Mouse (Mus musculus): ENCODE data around the gene Stpg3. TPM values are rescaled to one million over a fixed set of nuclear protein-coding genes. Genes with fewer than 3 reads are reported as not detected.
"Not testable (repeated sequence)": the region's sequence is repeated elsewhere in the genome, so short reads cannot be mapped to it uniquely, and the experiment has no call there.

Stpg3 gene
- total RNA-seq (2021): not detected
- long read RNA-seq, experiment 1: 0 reads
- long read RNA-seq, experiment 2: 0 reads

DNA sequence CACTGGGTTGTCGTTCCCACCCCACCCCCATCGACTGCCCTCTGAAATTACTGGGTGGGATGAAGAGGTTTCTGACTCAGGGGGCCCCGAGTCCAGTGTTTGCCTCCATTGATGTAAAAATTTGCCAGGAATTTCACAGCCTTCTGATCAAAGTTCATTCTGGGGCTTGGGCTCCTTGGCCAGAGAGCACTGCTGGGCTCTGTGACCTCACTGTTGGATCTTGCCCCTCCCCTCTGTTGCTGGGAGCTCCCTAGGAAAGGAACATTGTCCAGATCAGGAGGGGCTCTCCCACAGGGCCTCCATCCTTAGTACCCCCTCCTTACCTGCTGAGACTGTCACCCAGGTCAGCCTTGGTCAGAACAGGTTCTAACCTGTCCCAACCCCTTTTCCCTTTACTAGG, at the start of gene Stpg3:
Gene Stpg3 (minus strand): TSS at position 194 of the 400 bp plus-strand sequence.
- no peak for DNase-seq (ENCODE audit: low spot score in 2 of 2)

DNA sequence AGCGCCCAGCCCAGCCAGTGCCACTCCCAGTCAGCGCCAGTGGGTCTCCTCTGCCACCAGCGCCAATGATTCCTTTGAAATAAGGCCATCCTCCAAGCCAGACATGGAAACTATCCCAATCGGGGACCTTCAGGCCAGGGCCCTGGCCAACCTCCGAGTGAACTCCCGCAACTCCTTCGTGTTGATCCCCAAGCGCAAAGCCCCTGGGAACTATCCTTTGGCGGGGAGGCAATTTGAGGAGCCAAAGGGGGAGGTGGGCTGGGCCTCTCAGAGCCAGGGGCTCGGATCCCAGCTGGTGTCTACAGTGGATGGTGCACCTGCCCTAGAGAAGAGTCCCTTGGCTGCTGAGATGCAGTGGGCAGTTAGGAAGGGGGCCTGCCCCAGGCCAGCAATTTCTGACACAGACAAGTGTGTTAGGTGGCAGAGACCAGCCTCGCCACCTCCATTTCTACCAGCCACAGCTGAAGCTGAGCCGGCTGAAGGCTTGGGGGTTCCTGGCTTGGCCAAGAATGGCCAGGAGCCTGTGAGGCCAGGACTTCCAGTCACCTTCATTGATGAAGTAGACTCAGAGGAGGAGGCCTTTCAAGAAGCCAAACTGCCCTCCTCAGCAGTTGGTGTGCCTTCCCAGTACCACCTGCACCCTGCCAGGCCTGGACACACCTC, 49.3 kb upstream of the Stpg3 start:
- DNase-seq (ENCODE audit: low spot score in 2 of 2): no peak

DNA sequence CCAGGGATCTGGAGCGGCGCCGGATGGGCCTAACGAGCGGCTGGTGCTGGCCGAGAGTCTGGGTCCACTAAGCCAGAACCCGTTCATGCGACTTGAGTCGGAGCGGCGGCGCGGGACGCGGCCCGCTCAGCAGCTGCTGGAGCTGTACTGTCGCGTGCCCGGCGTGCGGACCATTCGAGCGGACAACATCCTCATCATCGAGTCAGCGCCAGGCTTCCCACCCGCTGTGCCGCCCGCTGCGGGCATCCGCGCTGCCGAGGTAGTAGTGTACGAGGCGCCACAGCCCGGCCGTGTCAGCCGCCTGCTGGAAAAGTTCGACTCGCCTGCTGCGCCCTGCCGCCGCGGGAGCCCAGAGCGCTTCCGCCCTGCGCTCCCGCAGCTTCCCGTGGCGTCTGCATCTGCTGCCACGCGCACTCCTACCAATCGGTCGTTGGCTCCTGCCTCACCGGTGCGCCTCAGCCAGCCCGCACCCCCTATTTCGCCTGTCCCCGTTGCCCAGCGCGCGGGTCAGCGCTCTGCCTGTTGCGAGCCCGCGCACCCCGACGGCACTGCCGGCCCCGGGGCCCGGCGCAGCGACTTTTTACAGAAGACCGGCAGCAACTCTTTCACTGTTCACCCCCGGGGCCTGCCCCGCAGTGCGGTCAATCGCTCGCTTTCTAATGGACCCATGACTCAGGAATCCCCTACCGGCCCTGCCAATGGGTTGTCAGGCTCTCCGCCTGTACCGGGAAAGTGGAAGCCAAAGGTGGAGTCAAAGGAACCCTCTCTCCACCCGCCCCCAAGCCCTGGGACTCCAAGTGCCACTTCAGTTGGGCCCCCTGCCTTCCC, 48.6 kb upstream of the Stpg3 start:
- DNase-seq (ENCODE audit: low spot score in 2 of 2): no peak

DNA sequence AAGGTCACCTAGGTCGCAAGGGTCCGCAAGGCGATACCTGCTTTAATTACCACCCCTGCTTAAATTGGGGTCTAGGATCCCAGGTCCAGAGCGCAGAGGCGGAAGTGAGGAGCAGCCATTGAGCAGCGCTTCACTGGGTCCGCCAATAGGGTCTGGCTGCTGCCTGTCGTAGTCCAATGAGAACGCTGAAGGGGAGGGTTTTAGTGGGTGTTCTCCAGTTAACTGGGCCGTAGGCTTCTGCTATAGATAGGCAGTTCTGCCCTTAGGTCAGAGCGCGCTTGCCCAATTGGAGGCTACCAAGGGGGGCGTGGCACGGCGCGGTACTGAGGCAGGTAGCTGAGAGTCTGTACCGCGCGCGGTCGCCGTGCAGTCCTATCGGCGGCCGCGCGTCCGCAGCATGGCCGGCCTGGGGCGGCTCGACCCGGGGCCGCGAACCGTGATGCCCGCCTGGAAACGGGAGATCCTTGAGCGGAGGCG, 47.9 kb upstream of the Stpg3 start, which contains the start of gene Tprn:
Gene Tprn (plus strand): TSS at position 328 of the 477 bp plus-strand sequence.
- peak; percentile 86 to 97 for DNase-seq (ENCODE audit: low spot score in 2 of 2)

DNA sequence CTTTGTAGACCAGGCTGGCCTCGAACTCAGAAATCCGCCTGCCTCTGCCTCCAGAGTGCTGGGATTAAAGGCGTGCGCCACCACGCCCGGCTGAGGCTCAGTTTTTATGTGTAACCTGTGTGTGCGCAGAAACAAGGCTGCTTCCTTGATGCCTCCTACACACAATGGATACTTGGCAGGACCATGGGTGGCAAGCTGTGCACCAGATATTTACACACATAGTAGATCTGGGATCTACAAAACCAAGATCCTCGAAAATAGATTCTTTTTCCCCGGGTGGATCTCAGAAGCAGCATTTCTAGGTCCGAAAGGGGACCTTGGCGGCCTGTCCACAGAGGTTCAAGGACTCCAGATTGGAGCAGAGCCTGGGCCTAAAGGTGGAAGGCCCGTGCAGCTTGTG, 47.4 kb upstream of the Stpg3 start:
- DNase-seq (ENCODE audit: low spot score in 2 of 2): peak in 1 of 2 experiments; percentile 53

DNA sequence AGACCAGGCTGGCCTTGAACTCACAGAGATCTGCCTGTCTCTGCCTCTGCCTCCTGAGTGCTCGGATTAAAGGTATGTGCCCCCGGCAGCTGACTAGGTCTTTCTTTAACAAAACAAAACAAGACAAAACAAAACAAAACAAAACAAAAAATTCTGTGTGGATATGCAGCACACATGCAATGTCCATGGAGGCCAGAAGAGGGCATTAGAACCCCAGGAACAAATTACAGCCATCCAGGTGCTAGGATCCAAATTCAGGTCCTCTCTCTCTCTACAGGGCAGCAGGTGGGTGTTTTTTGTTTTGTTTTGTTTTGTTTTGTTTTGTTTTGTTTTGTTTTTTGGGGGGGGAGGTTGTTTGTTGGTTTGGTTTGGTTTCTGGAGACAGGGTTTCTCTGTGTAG, 44.5 kb upstream of the Stpg3 start:
- DNase-seq (ENCODE audit: low spot score in 2 of 2): no peak

DNA sequence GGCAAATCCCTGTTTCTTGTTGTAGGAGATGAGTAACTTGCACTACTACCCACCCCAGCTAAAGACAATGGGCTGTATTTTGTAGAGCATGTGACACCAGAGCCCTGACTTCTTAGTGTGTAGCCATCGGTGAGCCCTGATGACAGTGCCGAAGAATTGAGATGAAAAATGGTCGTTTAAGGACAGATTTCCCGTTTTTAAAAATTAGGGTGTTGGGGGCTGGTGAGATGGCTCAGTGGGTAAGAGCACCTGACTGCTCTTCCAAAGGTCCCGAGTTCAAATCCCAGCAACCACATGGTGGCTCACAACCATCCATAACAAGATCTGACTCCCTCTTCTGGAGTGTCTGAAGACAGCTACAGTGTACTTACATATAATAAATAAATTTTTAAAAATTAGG, 42.8 kb upstream of the Stpg3 start:
- DNase-seq (ENCODE audit: low spot score in 2 of 2): not testable (repeated sequence)

DNA sequence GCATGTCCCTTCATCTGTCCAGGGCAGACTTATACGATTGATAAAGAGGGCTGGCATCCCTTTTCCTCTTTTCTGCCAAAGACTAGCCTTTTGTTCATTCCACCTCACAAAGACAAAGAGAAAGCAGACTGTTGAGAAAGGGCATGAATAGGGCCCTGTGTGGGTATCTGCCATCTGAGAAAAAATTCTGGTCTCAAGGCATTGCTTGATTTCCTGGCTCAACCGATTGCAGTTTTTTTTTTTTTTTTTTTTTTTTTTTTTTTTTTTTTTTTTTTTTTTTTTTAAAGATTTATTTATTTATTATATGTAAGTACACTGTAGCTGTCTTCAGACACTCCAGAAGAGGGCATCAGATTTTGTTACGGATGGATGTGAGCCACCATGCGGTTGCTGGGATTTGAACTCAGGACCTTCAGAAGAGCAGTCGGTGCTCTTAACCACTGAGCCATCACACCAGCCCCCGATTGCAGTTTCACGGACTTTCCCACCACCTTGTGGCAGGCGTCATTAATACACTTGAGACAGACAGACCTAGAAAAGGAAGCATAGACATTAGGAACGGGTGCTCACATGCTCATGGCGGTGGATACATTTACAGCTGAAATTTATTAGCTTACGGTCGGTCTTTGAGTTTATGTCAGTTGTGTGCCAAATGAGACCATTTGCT, 42.1 kb upstream of the Stpg3 start:
- DNase-seq (ENCODE audit: low spot score in 2 of 2): peak in 1 of 2 experiments; percentile 43

DNA sequence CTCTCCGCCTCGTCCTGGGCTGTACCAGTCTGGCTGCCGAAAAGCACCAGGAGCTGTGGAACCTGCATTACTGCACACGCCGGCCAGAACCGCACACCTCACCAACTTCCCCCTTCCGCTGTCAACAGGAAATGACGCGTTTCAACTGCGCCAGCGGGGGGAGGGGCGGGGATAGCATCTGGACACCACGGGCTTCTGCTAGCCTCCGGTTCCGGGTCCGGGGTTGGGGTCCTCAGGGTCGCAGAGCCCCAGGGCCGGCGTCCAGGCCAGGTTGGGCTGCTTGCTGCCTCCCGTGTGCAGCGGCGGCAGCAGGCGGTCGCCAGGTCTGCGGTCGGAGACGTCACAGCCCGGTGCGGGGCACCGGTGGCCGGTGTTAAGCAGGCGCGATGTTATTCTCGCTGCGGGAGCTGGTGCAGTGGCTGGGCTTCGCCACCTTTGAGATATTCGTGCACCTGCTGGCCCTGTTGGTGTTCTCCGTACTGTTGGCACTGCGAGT, 40.9 kb upstream of the Stpg3 start, which contains the start of gene Tmem203:
Gene Tmem203 (plus strand): TSS at position 156 of the 496 bp plus-strand sequence.
- DNase-seq (ENCODE audit: low spot score in 2 of 2): peak; percentile 80 to 87

DNA sequence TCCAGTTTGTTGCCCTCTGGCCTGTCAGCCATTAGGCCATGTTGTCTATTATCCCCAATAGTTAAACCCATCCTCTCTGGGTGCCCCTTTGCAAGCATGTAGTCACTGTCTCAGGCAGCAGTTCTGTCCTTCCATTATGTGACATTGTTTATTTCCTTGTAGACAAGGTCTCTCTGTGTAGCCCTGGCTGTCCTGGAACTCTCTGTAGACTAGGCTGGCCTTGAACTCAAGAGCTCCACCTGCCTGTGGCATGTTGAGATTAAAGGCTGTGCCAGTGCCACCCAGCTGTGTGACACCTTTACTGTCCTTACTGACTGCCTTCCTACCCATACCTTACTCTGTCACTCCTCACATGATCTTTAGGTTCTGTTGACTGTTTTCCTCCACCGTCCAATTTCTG, 37.9 kb upstream of the Stpg3 start:
- no peak for DNase-seq (ENCODE audit: low spot score in 2 of 2)

DNA sequence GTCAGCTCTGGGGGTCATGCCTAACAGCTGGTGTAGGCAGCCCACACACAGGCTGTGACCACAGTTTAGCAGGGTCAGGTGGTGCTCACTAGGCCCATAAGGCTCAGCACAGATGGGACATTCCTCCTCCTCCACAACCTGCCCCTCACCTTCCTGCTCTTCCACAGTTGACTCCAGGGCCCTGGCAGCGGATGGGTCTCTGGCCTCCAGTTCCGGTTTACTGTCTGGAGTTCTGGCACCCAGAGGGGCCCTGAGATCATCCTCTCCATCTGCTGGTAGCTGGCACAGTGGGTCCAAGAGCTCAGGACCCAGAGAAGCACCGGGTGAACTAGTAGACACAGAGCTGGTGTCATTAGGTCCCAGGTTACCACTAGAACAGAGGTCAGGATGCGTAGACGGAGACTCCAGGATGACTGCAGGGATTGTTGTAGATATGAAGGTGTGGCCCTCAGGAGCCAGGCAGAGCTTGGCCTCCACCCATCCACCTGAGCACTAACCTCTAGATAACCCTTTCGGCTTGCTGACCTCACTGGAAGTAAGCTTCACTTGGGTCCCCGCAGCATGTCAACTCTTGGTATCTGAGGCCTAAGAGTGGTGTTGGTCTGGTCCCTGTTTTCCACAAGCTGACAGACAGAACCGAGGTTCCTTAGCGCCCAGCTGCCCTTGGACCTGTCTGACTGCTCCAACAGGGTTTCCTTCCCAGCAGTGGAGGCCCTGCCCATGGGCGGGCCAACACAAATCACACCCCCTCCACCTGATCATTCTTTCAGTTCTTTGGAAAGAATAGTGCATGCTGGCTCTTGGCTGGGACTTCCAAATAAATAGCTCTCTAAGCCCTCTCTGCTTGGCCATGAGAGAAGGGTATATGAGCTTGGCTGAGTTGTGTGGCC, 32.0 kb upstream of the Stpg3 start, which contains the start of gene AL732309.1:
Gene AL732309.1 (minus strand): TSS at position 681 of the 890 bp plus-strand sequence.
- no peak for DNase-seq (ENCODE audit: low spot score in 2 of 2)

DNA sequence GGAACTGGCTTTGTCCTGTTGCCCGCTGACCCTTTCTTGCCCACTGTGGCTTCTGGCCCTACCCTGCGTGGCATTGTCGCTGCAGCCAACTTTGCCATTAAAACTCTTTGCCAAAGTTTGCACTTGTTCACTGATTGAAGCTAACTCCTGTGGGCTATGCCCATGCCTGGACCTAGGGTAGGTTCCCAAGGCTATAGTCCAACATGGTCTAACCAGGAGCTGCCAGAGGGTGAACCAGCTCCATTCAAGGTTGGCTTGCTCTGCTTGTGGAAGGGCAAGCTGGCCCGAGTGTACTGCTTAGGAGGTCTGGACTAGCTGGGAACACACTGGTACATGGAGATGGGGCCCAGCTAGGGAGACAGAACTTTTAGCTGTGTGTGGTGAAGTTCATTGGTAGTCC, 29.7 kb upstream of the Stpg3 start:
- no peak for DNase-seq (ENCODE audit: low spot score in 2 of 2)

DNA sequence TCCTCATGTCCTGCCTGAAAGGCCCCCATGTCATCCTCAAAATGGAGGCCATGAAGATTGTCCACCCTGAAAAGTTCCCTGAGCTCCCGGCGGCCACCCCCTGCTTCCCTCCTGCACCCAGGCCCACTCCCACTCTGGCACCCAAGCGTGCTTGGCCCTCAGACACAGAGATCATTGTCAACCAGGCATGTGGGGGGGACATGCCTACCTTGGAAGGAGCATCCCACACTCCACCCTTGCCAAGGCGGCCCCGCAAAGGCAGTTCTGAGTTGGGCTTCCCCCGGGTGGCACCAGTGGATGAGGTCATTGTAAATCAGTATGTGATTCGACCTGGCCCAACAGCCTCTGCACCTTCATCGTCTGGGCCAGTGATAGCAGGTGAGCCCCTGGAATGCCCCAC, 28.9 kb upstream of the Stpg3 start:
- DNase-seq (ENCODE audit: low spot score in 2 of 2): no peak

DNA sequence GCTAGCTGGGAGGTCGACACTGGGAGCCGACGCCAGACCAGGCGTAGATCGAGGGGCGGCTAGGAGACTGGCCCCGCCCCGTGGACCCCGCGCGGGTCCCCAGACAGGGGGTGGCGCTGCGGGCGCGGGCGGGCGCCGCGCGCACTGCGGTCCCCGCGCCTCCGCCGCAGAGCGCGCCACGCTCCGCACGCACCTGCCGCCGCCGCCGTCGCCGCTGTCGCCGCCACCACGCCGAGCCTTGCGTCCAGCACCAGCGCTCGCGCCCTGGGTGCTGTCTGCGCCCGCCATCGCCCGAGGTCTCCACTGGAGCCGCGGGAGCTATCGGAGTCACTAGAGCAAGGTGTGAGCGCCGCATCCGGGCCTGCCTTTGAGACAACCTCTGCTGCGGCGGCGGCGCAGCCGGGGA, 27.7 kb upstream of the Stpg3 start, which contains the start of the genes Rnf208 and Cysrt1:
Gene Rnf208 (plus strand): TSS at position 155 of the 406 bp plus-strand sequence.
Gene Cysrt1 (minus strand): TSS at position 352 of the 406 bp plus-strand sequence.
- no peak for DNase-seq (ENCODE audit: low spot score in 2 of 2)

DNA sequence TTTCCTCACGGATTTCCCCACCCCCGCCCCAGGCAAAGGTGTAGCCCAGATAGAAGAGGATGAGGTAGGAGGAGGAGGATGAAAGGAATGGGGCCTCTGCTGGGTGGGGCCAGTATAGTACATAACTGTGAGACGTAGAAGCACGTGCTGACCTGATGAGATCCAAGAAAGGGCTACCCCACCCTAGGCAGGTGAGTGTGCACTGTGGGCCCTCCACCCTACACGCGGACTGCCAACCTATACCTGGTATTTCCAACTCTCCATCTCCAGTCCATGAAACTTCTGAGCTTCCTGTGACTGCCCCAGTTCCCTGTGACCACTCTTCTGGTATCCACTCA, 27.0 kb upstream of the Stpg3 start:
- no peak for DNase-seq (ENCODE audit: low spot score in 2 of 2)

DNA sequence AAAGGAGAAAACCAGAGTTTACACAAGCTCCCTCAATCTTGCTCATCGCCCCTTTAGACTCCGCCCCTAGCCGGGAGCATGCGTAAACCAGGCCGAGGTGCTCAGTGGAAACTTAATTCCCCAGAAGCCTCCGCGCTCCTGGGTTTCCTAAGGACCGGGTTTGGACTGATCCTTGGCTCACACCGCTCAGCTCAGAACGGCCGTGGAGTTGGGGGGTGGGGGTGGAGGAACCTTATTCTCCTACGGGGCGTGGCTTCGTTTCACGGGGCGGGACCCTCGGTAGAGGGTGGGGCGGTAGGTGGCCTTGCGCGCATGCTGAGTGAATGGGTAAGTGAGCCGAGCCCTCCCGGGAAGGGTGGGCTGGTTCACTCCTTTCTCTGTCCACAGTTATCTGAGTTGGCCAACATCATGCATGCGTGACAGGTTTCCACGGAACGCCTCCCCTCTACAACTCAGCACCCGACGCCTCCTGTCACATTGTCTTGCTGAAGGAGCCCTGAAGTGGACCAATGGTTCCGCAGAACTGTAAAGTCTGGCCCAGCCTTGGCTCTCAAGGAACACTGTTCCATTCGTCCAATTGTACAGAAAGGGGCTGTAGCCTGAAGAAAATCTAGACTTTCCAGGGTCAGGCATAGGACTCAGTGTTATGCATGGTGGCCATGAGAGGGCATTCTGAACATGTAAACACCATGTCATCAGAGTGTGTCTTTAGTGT, 26.4 kb upstream of the Stpg3 start:
- DNase-seq (ENCODE audit: low spot score in 2 of 2): peak; percentile 63 to 75

DNA sequence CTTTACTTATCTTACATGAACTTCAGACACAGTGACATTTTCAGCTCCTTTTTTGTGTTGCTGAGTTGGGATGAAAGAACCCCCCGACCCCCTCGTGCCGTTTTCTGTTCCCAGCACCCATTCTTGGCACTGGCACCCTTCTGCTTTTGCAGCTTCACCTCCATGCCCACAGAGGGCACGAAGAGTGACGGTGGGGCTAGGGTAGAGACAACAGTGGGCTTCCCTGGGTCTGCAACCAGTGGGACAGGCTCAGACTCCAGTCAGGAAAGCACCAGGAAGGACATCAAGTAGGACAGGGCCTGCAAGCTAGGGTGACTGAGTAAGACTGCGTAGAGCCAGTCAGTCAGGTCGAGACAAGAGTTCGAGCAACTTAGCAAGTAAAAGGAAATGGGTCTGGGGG, 25.9 kb upstream of the Stpg3 start:
- DNase-seq (ENCODE audit: low spot score in 2 of 2): no peak

DNA sequence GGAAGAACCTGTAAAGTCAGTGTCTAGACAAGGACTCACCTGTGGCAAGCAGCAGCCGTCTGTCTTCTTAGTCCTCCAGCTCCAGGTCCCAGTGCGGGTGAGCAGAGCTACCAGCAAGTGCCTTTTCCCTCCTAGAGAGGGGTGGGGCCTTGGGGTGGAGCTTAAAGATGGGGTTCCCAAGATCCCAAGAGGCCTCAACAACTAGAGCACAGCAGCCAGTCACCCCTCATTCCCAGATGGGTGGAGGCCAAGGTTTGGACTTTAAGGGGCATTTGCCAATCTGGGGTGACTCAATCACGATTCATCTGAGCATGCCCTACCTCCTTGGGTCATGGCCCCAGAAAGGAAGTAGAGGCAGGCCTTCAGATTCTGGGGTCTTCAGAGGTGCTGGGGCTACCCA, 25.3 kb upstream of the Stpg3 start:
- no peak for DNase-seq (ENCODE audit: low spot score in 2 of 2)

DNA sequence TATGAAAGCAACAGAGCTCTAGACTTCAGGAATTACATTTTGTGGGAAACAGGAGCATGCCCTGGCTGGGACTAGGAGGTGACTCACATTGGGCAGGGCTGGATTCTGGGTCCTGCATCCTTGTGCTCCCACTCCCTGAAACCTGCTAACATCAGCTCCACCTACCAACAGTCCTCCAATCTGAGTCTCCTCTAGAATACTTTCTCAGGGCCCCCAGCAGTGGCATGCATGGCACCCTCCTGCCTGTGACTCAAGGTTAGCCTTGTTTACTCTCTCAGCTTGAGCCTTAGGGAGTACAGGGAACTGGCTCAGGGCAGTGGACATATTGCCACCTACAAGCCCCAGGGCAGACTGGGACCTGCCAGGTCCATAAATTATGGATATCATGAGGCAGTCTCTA, 23.7 kb upstream of the Stpg3 start:
- DNase-seq (ENCODE audit: low spot score in 2 of 2): no peak

DNA sequence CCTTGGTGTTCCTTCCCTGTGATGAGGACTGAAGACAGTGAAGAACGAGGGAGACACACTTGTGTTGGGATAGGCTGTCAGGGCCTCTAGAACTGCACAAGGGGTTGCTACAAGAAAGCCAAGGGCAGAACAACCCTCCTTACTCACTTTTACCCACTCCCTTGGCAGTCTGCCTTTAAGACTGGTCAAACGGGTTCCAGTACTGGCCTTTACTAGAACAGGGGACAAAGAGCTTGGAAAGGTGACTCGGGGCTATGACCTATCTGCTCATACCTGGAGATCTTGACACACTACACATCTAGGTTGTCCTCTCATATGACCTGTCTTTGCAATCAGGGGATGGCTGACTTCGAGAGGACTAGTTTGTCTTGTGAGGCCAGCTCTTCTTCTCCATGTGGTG, 23.1 kb upstream of the Stpg3 start:
- DNase-seq (ENCODE audit: low spot score in 2 of 2): no peak
